Mouse (Mus musculus): Measurements from ENCODE around the gene B4galnt1.
A peak's percentile ranks its signal among the peaks of the same experiment; 100 is the strongest.
"Not testable (repeated sequence)": the region's sequence is repeated elsewhere in the genome, so short reads cannot be mapped to it uniquely, and the experiment has no call there.

The B4galnt1 gene

DNA sequence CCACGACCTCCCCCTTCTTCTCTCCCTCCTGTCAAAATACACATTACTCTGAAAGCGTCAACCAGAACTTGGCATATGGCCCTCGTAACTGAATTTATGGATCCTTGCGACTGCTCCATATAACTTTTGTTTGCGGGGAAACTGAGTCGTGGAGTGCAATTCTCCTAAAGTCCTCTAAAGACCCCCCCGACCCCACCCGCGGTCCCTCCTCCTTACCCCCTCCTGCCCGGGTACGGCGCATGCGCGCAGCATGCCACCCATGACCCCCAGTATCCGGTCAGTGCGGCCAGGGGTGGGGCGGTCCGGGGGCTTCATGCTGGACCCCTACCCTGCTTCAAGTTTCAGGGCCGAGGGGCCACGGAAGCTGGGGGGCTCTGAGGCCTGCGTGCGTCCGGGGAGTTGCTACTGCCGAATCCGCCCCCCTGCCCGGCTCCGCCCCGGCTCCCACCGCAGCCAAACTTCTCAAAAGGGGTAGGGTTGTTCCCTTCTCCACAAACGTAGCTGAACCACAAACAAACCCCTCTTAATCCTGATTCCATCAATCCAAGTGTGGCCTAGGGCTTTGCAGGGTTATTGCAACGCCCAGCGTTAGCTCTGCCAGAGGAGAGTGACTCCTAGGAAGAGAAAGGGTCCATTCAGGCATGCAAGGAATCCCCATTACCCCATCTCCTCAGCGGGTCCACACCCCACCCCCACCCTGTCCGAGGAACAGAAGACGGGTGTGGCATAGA lies 24.8 kb downstream of the B4galnt1 start, which contains the start of gene Arhgef25:
Gene Arhgef25 (minus strand): TSS at position 433 of the 731 bp plus-strand sequence.
- DNase-seq, result peak; percentile 69 to 74

- peak in 1 of 2 experiments; percentile 57 for DNase-seq
Observed at GRCm38 (mm10) chr10:127190398-127191190, 25.6 kb downstream of the B4galnt1 start.

- peak in 1 of 2 experiments; percentile 23 for DNase-seq
Observed at GRCm38 (mm10) chr10:127191191-127192056, 26.4 kb downstream of the B4galnt1 start.

DNA sequence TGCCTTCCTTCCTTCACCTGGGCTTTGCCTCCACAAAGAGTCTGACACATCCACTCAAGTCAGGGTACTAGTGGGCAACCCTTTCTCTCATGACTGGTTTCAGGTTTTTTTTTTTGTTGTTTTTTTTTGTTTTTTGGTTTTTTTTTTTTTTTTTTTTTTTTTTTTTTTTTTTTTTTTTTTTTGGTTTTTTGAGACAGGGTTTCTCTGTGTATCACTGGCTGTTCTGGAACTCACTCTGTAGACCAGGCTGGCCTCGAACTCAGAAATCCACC lies 27.0 kb downstream of the B4galnt1 start:
- DNase-seq, result not testable (repeated sequence)

GRCm38 (mm10) chr10:127193011-127193410 lies 28.0 kb downstream of the B4galnt1 start:
- DNase-seq, result peak in 1 of 2 experiments; percentile 8

DNA sequence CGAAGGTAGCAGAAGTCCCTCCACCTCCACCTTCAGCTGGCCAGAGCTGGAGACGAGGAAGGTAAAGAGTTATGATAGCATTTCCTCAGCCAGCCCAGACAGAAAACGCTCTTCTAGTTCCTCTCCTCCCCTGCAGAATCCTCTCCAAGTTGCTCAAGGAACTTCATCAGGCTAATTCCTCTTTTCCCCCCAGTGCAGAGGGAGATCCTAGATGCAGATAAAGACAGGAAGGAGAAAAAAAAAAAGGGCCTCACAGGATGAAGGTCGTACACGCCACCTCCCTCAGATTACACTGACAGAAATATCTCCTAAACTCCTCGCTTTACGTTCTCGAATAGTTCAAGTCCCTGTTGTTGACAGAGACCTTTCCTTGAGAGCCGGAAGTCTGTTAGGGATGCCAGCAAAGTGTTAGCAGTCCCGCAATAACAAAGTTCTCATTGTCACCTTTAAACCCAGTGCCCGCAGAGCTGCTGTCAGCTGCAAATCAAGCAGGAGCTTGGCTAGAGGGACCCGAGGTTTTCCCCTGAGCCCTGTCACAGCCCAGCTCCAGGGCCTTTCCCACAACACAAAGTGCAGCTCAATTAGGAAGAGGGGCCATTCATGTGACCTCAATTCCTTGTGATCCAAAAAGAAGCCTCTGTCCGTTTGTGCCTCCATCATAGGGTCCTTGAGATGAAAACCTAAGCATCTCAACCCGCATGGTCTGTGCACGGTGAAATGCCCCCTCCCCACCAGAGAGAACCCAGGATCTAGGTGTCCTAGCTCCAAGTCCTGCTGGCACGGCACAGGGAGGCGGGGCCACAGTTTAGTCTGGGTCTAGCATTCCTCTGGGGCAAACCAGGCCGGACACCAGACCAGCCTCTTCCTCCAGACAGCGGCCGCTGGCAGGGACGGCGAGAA lies 29.7 kb downstream of the B4galnt1 start:
- DNase-seq, result peak; percentile 77 to 78

- DNase-seq, result peak; percentile 78
Observed at GRCm38 (mm10) chr10:127195328-127196129, 30.5 kb downstream of the B4galnt1 start, which contains the start of gene Dtx3. TSS of gene Dtx3 (minus strand) at chr10:127195728.

DNA sequence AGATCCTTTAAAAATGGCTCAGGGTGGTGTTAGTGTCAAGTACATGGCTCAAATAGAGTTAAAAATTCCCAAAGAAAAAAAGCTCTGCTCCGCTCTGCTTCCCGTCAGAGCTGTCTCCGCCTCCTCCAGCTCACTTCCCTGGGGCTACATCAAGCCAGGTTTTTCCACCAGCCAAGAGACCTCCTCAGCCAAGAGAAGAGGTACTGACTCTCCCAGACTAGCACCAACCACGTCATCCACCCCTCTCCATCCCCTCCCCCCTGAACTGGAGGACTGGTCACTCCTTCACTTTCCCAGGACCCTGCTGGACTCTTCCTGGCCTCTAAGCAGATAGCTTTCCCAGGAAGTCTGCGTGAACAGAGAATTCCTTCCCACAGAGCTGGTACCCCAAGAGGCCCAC lies 31.4 kb downstream of the B4galnt1 start:
- peak; percentile 79 for DNase-seq

DNA sequence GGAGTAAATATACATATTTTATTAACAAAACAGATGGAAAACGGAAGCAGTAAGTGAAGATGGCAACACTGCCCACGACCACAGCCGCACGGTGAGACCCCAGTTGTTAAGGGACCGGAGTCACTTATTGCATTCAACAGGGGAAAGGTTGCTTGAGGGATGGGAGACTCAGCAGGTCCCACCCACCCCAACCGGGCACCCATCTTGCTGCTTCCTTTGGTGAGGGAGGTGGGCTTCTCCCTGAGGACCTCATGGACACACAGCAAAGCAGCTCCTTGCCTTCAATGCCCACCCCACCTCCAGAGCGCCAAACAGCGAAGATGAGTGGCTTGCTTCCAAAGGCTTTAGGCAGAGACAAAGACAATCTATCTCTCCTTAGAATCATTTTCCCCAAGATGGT lies 32.1 kb downstream of the B4galnt1 start:
- peak in 1 of 2 experiments; percentile 16 for DNase-seq

- peak in 1 of 2 experiments; percentile 0 for DNase-seq
Observed at GRCm38 (mm10) chr10:127197505-127198110, 32.6 kb downstream of the B4galnt1 start.

GRCm38 (mm10) chr10:127198492-127198891 lies 33.5 kb downstream of the B4galnt1 start:
- no peak for DNase-seq

GRCm38 (mm10) chr10:127199068-127199467 lies 34.0 kb downstream of the B4galnt1 start:
- DNase-seq, result no peak

DNA sequence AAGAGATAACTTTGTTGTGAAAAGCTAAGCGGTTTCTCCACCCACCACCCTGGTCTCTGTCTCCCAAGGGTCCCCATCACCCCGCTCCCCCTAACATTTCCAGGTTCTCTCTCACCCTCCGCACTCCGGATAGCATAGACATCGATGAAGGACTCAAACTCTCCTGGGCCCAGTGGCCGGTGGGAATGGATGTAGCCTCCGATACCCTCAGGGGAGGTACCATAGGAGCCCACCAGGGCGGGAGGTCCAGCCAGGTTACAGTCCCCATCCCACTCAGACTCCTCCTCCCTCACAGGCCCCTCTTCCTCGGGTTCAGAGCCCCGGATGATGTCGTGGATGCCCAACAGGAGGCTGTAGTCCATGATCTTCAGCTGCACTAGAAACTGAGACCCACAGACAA lies 34.4 kb downstream of the B4galnt1 start:
- no peak for DNase-seq

- DNase-seq, result no peak
Observed at GRCm38 (mm10) chr10:127200279-127200678, 35.3 kb downstream of the B4galnt1 start.

- DNase-seq, result no peak
Observed at GRCm38 (mm10) chr10:127203106-127203505, 38.1 kb downstream of the B4galnt1 start.

- peak in 1 of 2 experiments; percentile 0 for DNase-seq
Observed at GRCm38 (mm10) chr10:127204589-127204988, 39.6 kb downstream of the B4galnt1 start.

- DNase-seq, result peak in 1 of 2 experiments; percentile 1
Observed at GRCm38 (mm10) chr10:127205373-127205772, 40.3 kb downstream of the B4galnt1 start.

- DNase-seq, result peak in 1 of 2 experiments; percentile 0
Observed at GRCm38 (mm10) chr10:127208921-127209320, 43.9 kb downstream of the B4galnt1 start.

- DNase-seq, result no peak
Observed at GRCm38 (mm10) chr10:127209928-127210570, 45.0 kb downstream of the B4galnt1 start.

DNA sequence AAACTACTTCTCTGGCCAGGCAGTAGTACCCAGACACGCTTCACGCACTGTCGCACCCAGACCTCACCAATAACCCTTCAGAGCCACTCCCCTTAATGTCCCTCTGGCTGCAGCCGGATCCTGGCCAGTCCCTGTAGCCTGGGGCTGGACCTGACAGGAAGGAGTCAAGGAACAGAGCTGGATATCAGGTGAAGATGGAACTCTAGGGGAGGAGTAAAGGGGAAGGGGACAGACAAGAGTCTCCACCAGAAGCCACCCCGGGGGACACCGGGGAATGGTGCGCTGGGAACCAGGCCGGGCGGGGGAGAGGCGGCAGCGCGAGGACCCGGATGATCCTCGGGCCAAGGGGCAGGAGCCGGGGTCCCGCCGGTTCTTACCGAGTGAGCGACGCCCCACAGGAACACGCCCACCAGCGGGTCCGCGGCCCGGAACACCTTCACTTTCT lies 46.0 kb downstream of the B4galnt1 start:
- no peak for DNase-seq

Measured in cerebellum, postnatal 10 days (tissue).